Mouse (Mus musculus) midbrain, embryonic 14.5 days (tissue): ENCODE measurements at regions not wholly inside any gene's neighbourhood (a gene's known extent, or its start where the extent isn't known, plus 50 kb on each side); places are given as distances from the start of the nearest gene placed in this dataset.

Experiments
- ATAC-seq: fragments of 200-750 bp; cut with Nextera tagmentation; 2 replicates; pipeline ENCODE4 v1.8.0; 2017; ENCODE audit warnings: moderate number of reproducible peaks, moderate library complexity; ENCODE audit not compliant: low FRiP score, low TSS enrichment
- DNase-seq: peaks from one replicate; pipeline ENCODE4 v3.0.0-alpha.2; 2015
- H3K27ac ChIP-seq: fragments of 300-500 bp; sonication (generic); replicated peaks from 2 replicates; pipeline ENCODE4 v1.5.1; 2014; ENCODE audit warnings: mild to moderate bottlenecking, low read depth, low read length, moderate library complexity
- H3K27me3 ChIP-seq: fragments of 300-500 bp; sonication (generic); 2 replicates; pipeline ENCODE4 v1.6.1; 2014; ENCODE audit warnings: low read length, control low read depth, mixed read lengths; ENCODE audit not compliant: control insufficient read depth, insufficient read depth
- H3K36me3 ChIP-seq: fragments of 300-500 bp; sonication (generic); 2 replicates; pipeline ENCODE4 v1.6.1; 2014; ENCODE audit warnings: low read length, control low read depth; ENCODE audit not compliant: control insufficient read depth, insufficient read depth
- H3K4me1 ChIP-seq: fragments of 300-500 bp; sonication (generic); 2 replicates; pipeline ENCODE4 v1.6.1; 2014; ENCODE audit warnings: mild to moderate bottlenecking, antibody characterized with exemption, low read length, control low read depth; ENCODE audit not compliant: control insufficient read depth, insufficient read depth
- H3K4me2 ChIP-seq: fragments of 300-500 bp; sonication (generic); 2 replicates; pipeline ENCODE4 v1.6.1; 2014; ENCODE audit warnings: mild to moderate bottlenecking, low read length, moderate library complexity
- H3K4me3 ChIP-seq: fragments of 300-500 bp; sonication (generic); replicated peaks from 2 replicates; pipeline ENCODE4 v1.5.1; 2014; ENCODE audit warnings: low read depth, low read length
- H3K9ac ChIP-seq: fragments of 300-500 bp; sonication (generic); replicated peaks from 2 replicates; pipeline ENCODE4 v1.6.1; 2014; ENCODE audit warnings: mild to moderate bottlenecking, low read length, moderate library complexity
- H3K9me3 ChIP-seq: fragments of 300-500 bp; sonication (generic); 2 replicates; pipeline ENCODE4 v1.6.1; 2016; ENCODE audit warnings: low read length, control low read depth, mixed read lengths; ENCODE audit not compliant: control insufficient read depth
- WGBS: fragments of 180-500 bp; shearing (Covaris S2); extraction: QIAGEN DNeasy Blood & Tissue Kit; methylation state at CpG from one replicate; pipeline ENCODE4 v1.1.7; 2014; 5-methylcytosine and 5-hydroxymethylcytosine counted together

- Histone ChIP-seq H3K4me3 (no peak overlapping the region), H3K27ac (no peak overlapping the region), H3K9me3 (no peaks in the 10 kb centered on the region), H3K9ac (no peak overlapping the region), H3K4me1 (peaks cover 13% of the 10 kb centered on the region; the same call in 1 of the 2 replicates), H3K27me3 (peaks cover 65% of the 10 kb centered on the region), H3K36me3 (no peaks in the 10 kb centered on the region), H3K4me2 (no peak overlapping the region)
- 10% methylated on average over 12 of the region's 12 CpGs for WGBS
- DNase-seq = peak; percentile 68
- peak; percentile 77; the same call in 1 of the 2 replicates for ATAC-seq
Measured at GRCm38 (mm10) chr12:118647270-118648042, 198.7 kb upstream of the Sp8 start.

GRCm38 (mm10) chr12:118640925-118641324 lies 205.2 kb upstream of the Sp8 start:
- WGBS = 87% methylated on average over 3 of the region's 3 CpGs
- DNase-seq (no peak), ATAC-seq (no peak)
- H3K9me3 ChIP-seq = no peaks in the 10 kb centered on the region
- H3K4me2 ChIP-seq = no peak overlapping the region
- no peaks in the 10 kb centered on the region for H3K4me1 ChIP-seq
- no peak overlapping the region for H3K4me3 ChIP-seq
- no peak overlapping the region for H3K9ac ChIP-seq
- H3K27me3 ChIP-seq = peaks cover 54% of the 10 kb centered on the region
- no peak overlapping the region for H3K27ac ChIP-seq
- no peaks in the 10 kb centered on the region for H3K36me3 ChIP-seq

GRCm38 (mm10) chr12:118637214-118637613 lies 208.9 kb upstream of the Sp8 start:
- Histone ChIP-seq H3K9ac (no peak overlapping the region), H3K9me3 (peaks cover 6% of the 10 kb centered on the region; the same call in 1 of the 2 replicates), H3K4me1 (no peaks in the 10 kb centered on the region), H3K4me3 (no peak overlapping the region), H3K4me2 (no peak overlapping the region), H3K27me3 (peaks cover 23% of the 10 kb centered on the region), H3K36me3 (no peaks in the 10 kb centered on the region), H3K27ac (no peak overlapping the region)
- 27% methylated on average over 4 of the region's 4 CpGs for WGBS
- DNase-seq (peak; percentile 46), ATAC-seq (no peak)

GRCm38 (mm10) chr12:118635456-118635855 lies 210.7 kb upstream of the Sp8 start:
- peaks cover 10% of the 10 kb centered on the region for H3K27me3 ChIP-seq
- H3K27ac ChIP-seq = no peak overlapping the region
- no peak for DNase-seq
- H3K9me3 ChIP-seq = peaks cover 6% of the 10 kb centered on the region; the same call in 1 of the 2 replicates
- no peak overlapping the region for H3K4me3 ChIP-seq
- H3K4me2 ChIP-seq = no peak overlapping the region
- H3K4me1 ChIP-seq = no peaks in the 10 kb centered on the region
- H3K36me3 ChIP-seq = no peaks in the 10 kb centered on the region
- WGBS = 16% methylated on average over 1 of the region's 1 CpGs
- no peak for ATAC-seq
- H3K9ac ChIP-seq = no peak overlapping the region

- 77% methylated on average over 1 of the region's 1 CpGs for WGBS
- Histone ChIP-seq H3K27ac (no peak overlapping the region), H3K4me2 (no peak overlapping the region), H3K36me3 (no peaks in the 10 kb centered on the region), H3K4me3 (no peak overlapping the region), H3K9me3 (peaks cover 6% of the 10 kb centered on the region; the same call in 1 of the 2 replicates), H3K4me1 (no peaks in the 10 kb centered on the region), H3K9ac (no peak overlapping the region), H3K27me3 (no peaks in the 10 kb centered on the region)
- ATAC-seq (no peak), DNase-seq (no peak)
Measured at GRCm38 (mm10) chr12:118630373-118630772, 215.8 kb upstream of the Sp8 start.

- no peak overlapping the region for H3K27ac ChIP-seq
- ATAC-seq (no peak), DNase-seq (no peak)
- H3K9me3 ChIP-seq = no peaks in the 10 kb centered on the region
- no peaks in the 10 kb centered on the region for H3K27me3 ChIP-seq
- H3K4me1 ChIP-seq = no peaks in the 10 kb centered on the region
- H3K9ac ChIP-seq = no peak overlapping the region
- 61% methylated on average over 1 of the region's 1 CpGs for WGBS
- no peak overlapping the region for H3K4me2 ChIP-seq
- no peak overlapping the region for H3K4me3 ChIP-seq
- no peaks in the 10 kb centered on the region for H3K36me3 ChIP-seq
Measured at GRCm38 (mm10) chr12:118621697-118622485, 224.2 kb upstream of the Sp8 start.

GRCm38 (mm10) chr12:118620847-118621636 lies 225.1 kb upstream of the Sp8 start:
- no peak overlapping the region for H3K4me2 ChIP-seq
- no peaks in the 10 kb centered on the region for H3K9me3 ChIP-seq
- no peak overlapping the region for H3K27ac ChIP-seq
- H3K9ac ChIP-seq = no peak overlapping the region
- DNase-seq (no peak), ATAC-seq (no peak)
- no peaks in the 10 kb centered on the region for H3K4me1 ChIP-seq
- no peaks in the 10 kb centered on the region for H3K36me3 ChIP-seq
- no peak overlapping the region for H3K4me3 ChIP-seq
- 27% methylated on average over 5 of the region's 5 CpGs for WGBS
- H3K27me3 ChIP-seq = no peaks in the 10 kb centered on the region

- H3K9ac ChIP-seq = no peak overlapping the region
- ATAC-seq (no peak), DNase-seq (no peak)
- H3K9me3 ChIP-seq = no peaks in the 10 kb centered on the region
- no peak overlapping the region for H3K4me3 ChIP-seq
- peaks cover 3% of the 10 kb centered on the region; the same call in 1 of the 2 replicates for H3K4me1 ChIP-seq
- H3K27ac ChIP-seq = no peak overlapping the region
- H3K4me2 ChIP-seq = no peak overlapping the region
- no peaks in the 10 kb centered on the region for H3K36me3 ChIP-seq
- 85% methylated on average over 4 of the region's 4 CpGs for WGBS
- H3K27me3 ChIP-seq = no peaks in the 10 kb centered on the region
Measured at GRCm38 (mm10) chr12:118597015-118597414, 249.1 kb upstream of the Sp8 start.
